Mouse (Mus musculus): Measurements from ENCODE around the gene Zfp706. TPM values are rescaled to one million over a fixed set of nuclear protein-coding genes. Genes with fewer than 3 reads are reported as not detected.

Gene Zfp706
- 28.1 and 34.7 TPM in 2 replicates for polyA plus RNA-seq (2012; rRNA removed)

GRCm38 (mm10) chr15:37007233-37007958 lies at the start of gene Zfp706:
Gene Zfp706, minus strand, starts transcription at chr15:37007773.
- Histone ChIP-seq H3K4me1 (ENCODE audit: control insufficient read depth, insufficient read depth, insufficient read length, low read length) (peaks cover 5% of the 10 kb centered on the region), H3K27ac (ENCODE audit: insufficient read depth, low read depth, low read length) (peak within 1 kb of the TSS; percentile 95), H3K36me3 (ENCODE audit: control insufficient read depth, insufficient read depth, low read length) (peaks cover 9% of the 10 kb centered on the region), H3K27me3 (ENCODE audit: control insufficient read depth, insufficient read depth, low read length) (no peaks in the 10 kb centered on the region), H3K4me3 (ENCODE audit: low read depth, low read length) (peak within 1 kb of the TSS; percentile 87)
- TF ChIP-seq POLR2A (IDR thresholded peaks at IDR 0.05; ENCODE audit: low read depth, low read length) (peak; percentile 95), CTCF (IDR thresholded peaks at IDR 0.05; ENCODE audit: extremely low read depth, insufficient read length, insufficient replicate concordance, low read depth, low read length) (no peak)
- under 1% methylated on average over 78 of the region's 79 CpGs for WGBS

GRCm38 (mm10) chr15:37054582-37054981 lies 47.0 kb upstream of the Zfp706 start:
- Histone ChIP-seq H3K4me3 (ENCODE audit: low read depth, low read length) (no peak overlapping the region), H3K36me3 (ENCODE audit: control insufficient read depth, insufficient read depth, low read length) (no peaks in the 10 kb centered on the region), H3K4me1 (ENCODE audit: control insufficient read depth, insufficient read depth, insufficient read length, low read length) (no peaks in the 10 kb centered on the region), H3K27ac (ENCODE audit: insufficient read depth, low read depth, low read length) (no peak overlapping the region), H3K27me3 (ENCODE audit: control insufficient read depth, insufficient read depth, low read length) (no peaks in the 10 kb centered on the region)
- TF ChIP-seq CTCF (IDR thresholded peaks at IDR 0.05; ENCODE audit: extremely low read depth, insufficient read length, insufficient replicate concordance, low read depth, low read length) (peak; percentile 8; the same call in 1 of the 2 replicates), POLR2A (IDR thresholded peaks at IDR 0.05; ENCODE audit: low read depth, low read length) (no peak)
- 96% methylated on average over 5 of the region's 5 CpGs for WGBS

GRCm38 (mm10) chr15:37053085-37053762 lies 45.7 kb upstream of the Zfp706 start:
- Histone ChIP-seq H3K36me3 (ENCODE audit: control insufficient read depth, insufficient read depth, low read length) (no peaks in the 10 kb centered on the region), H3K27ac (ENCODE audit: insufficient read depth, low read depth, low read length) (no peak overlapping the region), H3K4me3 (ENCODE audit: low read depth, low read length) (no peak overlapping the region), H3K27me3 (ENCODE audit: control insufficient read depth, insufficient read depth, low read length) (no peaks in the 10 kb centered on the region), H3K4me1 (ENCODE audit: control insufficient read depth, insufficient read depth, insufficient read length, low read length) (no peaks in the 10 kb centered on the region)
- 81% methylated on average over 8 of the region's 8 CpGs for WGBS
- no peak for TF ChIP-seq CTCF (IDR thresholded peaks at IDR 0.05; ENCODE audit: extremely low read depth, insufficient read length, insufficient replicate concordance, low read depth, low read length)
- TF ChIP-seq POLR2A (IDR thresholded peaks at IDR 0.05; ENCODE audit: low read depth, low read length), result no peak

- 88% methylated on average over 4 of the region's 4 CpGs for WGBS
- TF ChIP-seq CTCF (IDR thresholded peaks at IDR 0.05; ENCODE audit: extremely low read depth, insufficient read length, insufficient replicate concordance, low read depth, low read length) (no peak), POLR2A (IDR thresholded peaks at IDR 0.05; ENCODE audit: low read depth, low read length) (no peak)
- Histone ChIP-seq H3K36me3 (ENCODE audit: control insufficient read depth, insufficient read depth, low read length) (no peaks in the 10 kb centered on the region), H3K4me3 (ENCODE audit: low read depth, low read length) (no peak overlapping the region), H3K4me1 (ENCODE audit: control insufficient read depth, insufficient read depth, insufficient read length, low read length) (peaks cover 3% of the 10 kb centered on the region; the same call in 1 of the 2 replicates), H3K27ac (ENCODE audit: insufficient read depth, low read depth, low read length) (no peak overlapping the region), H3K27me3 (ENCODE audit: control insufficient read depth, insufficient read depth, low read length) (no peaks in the 10 kb centered on the region)
Observed at GRCm38 (mm10) chr15:37047403-37047802, 39.8 kb upstream of the Zfp706 start.

GRCm38 (mm10) chr15:37046586-37046985 lies 39.0 kb upstream of the Zfp706 start:
- H3K36me3 ChIP-seq (ENCODE audit: control insufficient read depth, insufficient read depth, low read length), result no peaks in the 10 kb centered on the region
- TF ChIP-seq CTCF (IDR thresholded peaks at IDR 0.05; ENCODE audit: extremely low read depth, insufficient read length, insufficient replicate concordance, low read depth, low read length) (no peak), POLR2A (IDR thresholded peaks at IDR 0.05; ENCODE audit: low read depth, low read length) (no peak)
- peaks cover 3% of the 10 kb centered on the region; the same call in 1 of the 2 replicates for H3K4me1 ChIP-seq (ENCODE audit: control insufficient read depth, insufficient read depth, insufficient read length, low read length)
- 89% methylated on average over 10 of the region's 10 CpGs for WGBS
- H3K27me3 ChIP-seq (ENCODE audit: control insufficient read depth, insufficient read depth, low read length), result no peaks in the 10 kb centered on the region
- H3K27ac ChIP-seq (ENCODE audit: insufficient read depth, low read depth, low read length), result no peak overlapping the region
- no peak overlapping the region for H3K4me3 ChIP-seq (ENCODE audit: low read depth, low read length)

- TF ChIP-seq POLR2A (IDR thresholded peaks at IDR 0.05; ENCODE audit: low read depth, low read length), result no peak
- TF ChIP-seq CTCF (IDR thresholded peaks at IDR 0.05; ENCODE audit: extremely low read depth, insufficient read length, insufficient replicate concordance, low read depth, low read length), result no peak
- WGBS, result 71% methylated on average over 7 of the region's 7 CpGs
- Histone ChIP-seq H3K4me3 (ENCODE audit: low read depth, low read length) (no peak overlapping the region), H3K27me3 (ENCODE audit: control insufficient read depth, insufficient read depth, low read length) (no peaks in the 10 kb centered on the region), H3K36me3 (ENCODE audit: control insufficient read depth, insufficient read depth, low read length) (no peaks in the 10 kb centered on the region), H3K4me1 (ENCODE audit: control insufficient read depth, insufficient read depth, insufficient read length, low read length) (peaks cover 3% of the 10 kb centered on the region; the same call in 1 of the 2 replicates), H3K27ac (ENCODE audit: insufficient read depth, low read depth, low read length) (no peak overlapping the region)
Observed at GRCm38 (mm10) chr15:37046131-37046530, 38.6 kb upstream of the Zfp706 start.

GRCm38 (mm10) chr15:37045456-37045855 lies 37.9 kb upstream of the Zfp706 start:
- Histone ChIP-seq H3K4me1 (ENCODE audit: control insufficient read depth, insufficient read depth, insufficient read length, low read length) (peaks cover 3% of the 10 kb centered on the region; the same call in 1 of the 2 replicates), H3K36me3 (ENCODE audit: control insufficient read depth, insufficient read depth, low read length) (no peaks in the 10 kb centered on the region), H3K4me3 (ENCODE audit: low read depth, low read length) (no peak overlapping the region), H3K27me3 (ENCODE audit: control insufficient read depth, insufficient read depth, low read length) (no peaks in the 10 kb centered on the region), H3K27ac (ENCODE audit: insufficient read depth, low read depth, low read length) (no peak overlapping the region)
- WGBS, result 83% methylated on average over 12 of the region's 12 CpGs
- no peak for TF ChIP-seq CTCF (IDR thresholded peaks at IDR 0.05; ENCODE audit: extremely low read depth, insufficient read length, insufficient replicate concordance, low read depth, low read length)
- no peak for TF ChIP-seq POLR2A (IDR thresholded peaks at IDR 0.05; ENCODE audit: low read depth, low read length)

Data from small intestine, adult 2 months (tissue).